Mouse (Mus musculus) lung, adult 10 weeks (tissue): ENCODE results near the gene Vps16. TPM values are rescaled to one million over a fixed set of nuclear protein-coding genes. Genes with fewer than 3 reads are reported as not detected.

Experiments
- polyA plus RNA-seq: library from polyadenylated mRNA; stranded (reverse); fragments of 350-450 nt; fragmentation: Illumina TruSeq; extraction: RNeasy Lipid Tissue Mini Kit (QIAGEN cat#74804); gene quantifications from one replicate; pipeline ENCODE4 v1.2.3, GENCODE M21; 2014; ENCODE audit warnings: low read depth, low replicate concordance; ENCODE audit not compliant: insufficient read depth

Gene Vps16
- polyA plus RNA-seq, result 49.0 TPM

GRCm38 (mm10) chr2:130424126-130424853 is at the start of gene Vps16, which contains the start of gene Pced1a:
TSS of gene Vps16 (plus strand) at chr2:130424339.
TSS of gene Pced1a (minus strand) at chr2:130424701.

GRCm38 (mm10) chr2:130397186-130397985 is 26.8 kb upstream of the Vps16 start, which contains the start of gene Cpxm1:
TSS of gene Cpxm1 (minus strand) at chr2:130397574.

GRCm38 (mm10) chr2:130404939-130405338 is 19.2 kb upstream of the Vps16 start, which contains the start of the genes Gm28372 and 1700020A23Rik:
TSS of gene Gm28372 (plus strand) at chr2:130405239.
TSS of gene 1700020A23Rik (plus strand) at chr2:130405259.

GRCm38 (mm10) chr2:130406178-130406577 is 18.0 kb upstream of the Vps16 start, which contains the start of gene Tmem239:
TSS of gene Tmem239 (plus strand) at chr2:130406478.

GRCm38 (mm10) chr2:130449794-130450433 is 25.8 kb downstream of the Vps16 start, which contains the start of gene Ptpra:
TSS of gene Ptpra (plus strand) at chr2:130450278.

Other genes starting within 250 kb of the Vps16 start
- gene Snrpb, start 244.9 kb upstream of the Vps16 start, polyA plus RNA-seq, result 247 TPM
- not detected for gene Tmc2, start 229.1 kb upstream of the Vps16 start, polyA plus RNA-seq
- gene Nop56, start 149.9 kb upstream of the Vps16 start, polyA plus RNA-seq, result 42.9 TPM
- 75.8 TPM for gene Idh3b, start 139.8 kb upstream of the Vps16 start, polyA plus RNA-seq
- 1.2 TPM for gene Ebf4, start 129.2 kb upstream of the Vps16 start, polyA plus RNA-seq
- gene Cpxm1, start 26.8 kb upstream of the Vps16 start, polyA plus RNA-seq, result 16.6 TPM
- not detected for gene Gm28372, start 19.1 kb upstream of the Vps16 start, polyA plus RNA-seq
- not detected for gene 1700020A23Rik, start 19.1 kb upstream of the Vps16 start, polyA plus RNA-seq
- not detected for gene Tmem239, start 17.9 kb upstream of the Vps16 start, polyA plus RNA-seq
- gene Pced1a, start 362 bp downstream of the Vps16 start, polyA plus RNA-seq, result 5.8 TPM
- gene Ptpra, start 25.9 kb downstream of the Vps16 start, polyA plus RNA-seq, result 37.3 TPM
- gene Mrps26, start 139.4 kb downstream of the Vps16 start, polyA plus RNA-seq, result 35.2 TPM
- gene Oxt, start 151.8 kb downstream of the Vps16 start, polyA plus RNA-seq, result not detected
- not detected for gene Avp, start 158.2 kb downstream of the Vps16 start, polyA plus RNA-seq
- 4.1 TPM for gene Fastkd5, start 205.7 kb downstream of the Vps16 start, polyA plus RNA-seq
- 2.2 TPM for gene Ubox5, start 205.7 kb downstream of the Vps16 start, polyA plus RNA-seq
- 3.0 TPM for gene Lzts3, start 218.5 kb downstream of the Vps16 start, polyA plus RNA-seq
- 140 TPM for gene Ddrgk1, start 240.3 kb downstream of the Vps16 start, polyA plus RNA-seq
- gene Itpa, start 243.3 kb downstream of the Vps16 start, polyA plus RNA-seq, result 26.2 TPM